Mouse (Mus musculus): ENCODE measurements around the gene Cab39l. TPM values are rescaled to one million over a fixed set of nuclear protein-coding genes. Genes with fewer than 3 reads are reported as not detected.
"Not testable (repeated sequence)": the region's sequence is repeated elsewhere in the genome, so short reads cannot be mapped to it uniquely, and the experiment has no call there.

Cab39l gene
- polyA plus RNA-seq, 1 experiment from 2014 or later = 25.2 TPM

DNA sequence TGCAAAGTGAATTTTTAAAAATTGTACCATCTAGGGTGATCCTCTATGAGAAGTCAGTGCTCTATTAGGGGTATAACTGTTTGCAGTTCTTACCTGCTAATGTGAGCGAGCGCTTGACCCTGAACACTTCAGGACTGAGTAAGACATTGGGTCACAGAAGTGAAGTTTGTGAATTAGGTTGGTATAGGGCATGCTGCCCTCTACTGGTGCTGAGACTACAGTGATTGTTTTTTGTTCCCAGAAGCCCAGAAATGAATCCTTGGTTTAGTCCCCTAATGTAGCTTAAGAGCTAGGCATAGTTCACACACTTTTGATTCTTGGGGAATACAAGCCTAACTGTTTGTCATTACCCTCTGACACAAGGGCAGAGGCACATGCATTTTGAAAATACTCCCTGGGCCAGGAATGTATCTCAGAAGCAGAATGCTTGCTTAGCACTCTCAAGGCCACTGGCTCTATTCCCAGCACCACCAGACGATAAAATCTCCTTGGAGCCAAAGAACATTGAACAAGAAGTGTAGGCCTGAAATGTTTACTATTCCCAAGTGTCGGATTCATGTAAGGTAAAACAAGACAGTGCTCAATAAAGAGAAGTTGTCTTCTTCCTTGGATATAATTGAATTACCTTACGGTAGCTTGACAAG, 163.4 kb downstream of the Cab39l start:
- Histone ChIP-seq H3K36me3 (ENCODE audit: control insufficient read depth, insufficient read depth, low read length) (no peaks in the 10 kb centered on the region), H3K9me3 (ENCODE audit: control insufficient read depth, low read length) (no peaks in the 10 kb centered on the region), H3K27ac (replicated peaks in 1 of 2; ENCODE audit: control insufficient read depth in 1 of 2, insufficient read depth in 1 of 2, low read depth in 2 of 2, low read length in 2 of 2) (no peak overlapping the region), H3K4me2 (ENCODE audit: low read length) (no peak overlapping the region), H3K4me3 (ENCODE audit: control insufficient read depth in 1 of 2, insufficient read depth in 1 of 2, low read depth in 1 of 2, low read length in 2 of 2) (no peak overlapping the region), H3K9ac (ENCODE audit: low read length) (no peak overlapping the region), H3K4me1 (ENCODE audit: control insufficient read depth in 2 of 2, insufficient read depth in 2 of 2, low read length in 2 of 2) (no peaks in the 10 kb centered on the region; a peak in 1 of 4 replicates), H3K27me3 (ENCODE audit: control insufficient read depth, insufficient read depth, low read length) (peaks cover 6% of the 10 kb centered on the region; the same call in 1 of the 2 replicates)
- WGBS = 65% methylated on average over 5 of the region's 5 CpGs
- no peak for ATAC-seq (ENCODE audit: insufficient number of reproducible peaks, insufficient read depth, low FRiP score, low read depth)

DNA sequence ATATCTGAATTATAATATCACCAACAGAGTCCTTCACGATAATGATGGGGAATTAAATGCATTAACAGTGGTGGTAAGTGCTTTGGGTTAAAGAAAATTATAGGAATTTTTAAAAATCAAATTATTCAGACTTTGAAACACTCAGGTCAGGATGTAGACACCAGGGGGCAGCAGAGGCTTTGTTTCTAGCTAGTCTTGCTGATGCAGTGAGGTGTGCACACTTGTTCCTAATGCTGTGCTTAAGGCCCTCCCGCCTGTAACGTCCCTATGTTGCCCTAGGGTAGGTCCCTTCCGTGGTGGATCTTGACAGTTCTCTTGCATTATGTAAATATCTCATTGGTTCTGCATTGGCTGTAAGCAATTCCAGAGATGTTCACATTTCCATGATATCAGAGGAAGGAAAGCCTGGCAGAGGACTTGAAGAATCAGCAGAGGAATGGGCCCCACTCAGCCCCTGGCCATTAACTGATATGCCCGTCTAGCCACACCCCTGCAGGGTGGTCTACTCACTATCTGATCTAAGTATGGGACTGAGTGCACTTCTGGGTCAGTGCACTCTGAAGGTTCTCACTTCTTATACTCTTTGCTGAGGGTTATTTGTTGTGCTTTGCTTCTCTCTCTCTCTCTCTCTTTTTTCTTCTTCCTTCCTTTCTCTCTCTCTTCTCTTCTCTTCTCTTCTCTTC, 165.0 kb downstream of the Cab39l start:
- H3K27ac ChIP-seq (replicated peaks in 1 of 2; ENCODE audit: control insufficient read depth in 1 of 2, insufficient read depth in 1 of 2, low read depth in 2 of 2, low read length in 2 of 2) = no peak overlapping the region
- ATAC-seq (ENCODE audit: insufficient number of reproducible peaks, insufficient read depth, low FRiP score, low read depth) = no peak
- no peak overlapping the region for H3K9ac ChIP-seq (ENCODE audit: low read length)
- no peak overlapping the region for H3K4me2 ChIP-seq (ENCODE audit: low read length)
- H3K27me3 ChIP-seq (ENCODE audit: control insufficient read depth, insufficient read depth, low read length) = peaks cover 6% of the 10 kb centered on the region; the same call in 1 of the 2 replicates
- H3K9me3 ChIP-seq (ENCODE audit: control insufficient read depth, low read length) = no peaks in the 10 kb centered on the region
- WGBS = 15% methylated on average over 5 of the region's 5 CpGs
- no peaks in the 10 kb centered on the region; a peak in 1 of 4 replicates for H3K4me1 ChIP-seq (ENCODE audit: control insufficient read depth in 2 of 2, insufficient read depth in 2 of 2, low read length in 2 of 2)
- no peaks in the 10 kb centered on the region for H3K36me3 ChIP-seq (ENCODE audit: control insufficient read depth, insufficient read depth, low read length)
- H3K4me3 ChIP-seq (ENCODE audit: control insufficient read depth in 1 of 2, insufficient read depth in 1 of 2, low read depth in 1 of 2, low read length in 2 of 2) = no peak overlapping the region

DNA sequence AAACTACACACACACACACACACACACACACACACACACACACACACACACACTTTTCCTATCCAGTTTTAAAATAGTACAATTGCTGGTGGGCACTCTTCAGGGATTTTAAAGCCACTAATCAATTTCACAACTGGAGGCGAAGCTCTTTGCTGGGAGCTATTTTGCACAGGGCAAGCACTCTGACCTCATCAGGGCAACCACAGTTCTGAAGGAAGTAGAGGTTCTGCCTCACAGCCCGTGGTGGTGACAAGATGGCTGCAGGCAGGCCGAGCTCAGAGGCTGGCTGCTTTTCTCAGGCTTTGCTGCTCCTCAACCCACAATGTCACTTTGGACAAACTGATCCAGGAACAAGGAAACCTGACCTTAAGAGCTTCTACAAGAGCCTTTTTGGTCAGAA, 166.2 kb downstream of the Cab39l start:
- Histone ChIP-seq H3K27ac (replicated peaks in 1 of 2; ENCODE audit: control insufficient read depth in 1 of 2, insufficient read depth in 1 of 2, low read depth in 2 of 2, low read length in 2 of 2) (no peak overlapping the region), H3K4me1 (ENCODE audit: control insufficient read depth in 2 of 2, insufficient read depth in 2 of 2, low read length in 2 of 2) (no peaks in the 10 kb centered on the region; a peak in 1 of 4 replicates), H3K36me3 (ENCODE audit: control insufficient read depth, insufficient read depth, low read length) (no peaks in the 10 kb centered on the region), H3K4me2 (ENCODE audit: low read length) (no peak overlapping the region), H3K9ac (ENCODE audit: low read length) (no peak overlapping the region), H3K9me3 (ENCODE audit: control insufficient read depth, low read length) (no peaks in the 10 kb centered on the region), H3K27me3 (ENCODE audit: control insufficient read depth, insufficient read depth, low read length) (peaks cover 6% of the 10 kb centered on the region; the same call in 1 of the 2 replicates), H3K4me3 (ENCODE audit: control insufficient read depth in 1 of 2, insufficient read depth in 1 of 2, low read depth in 1 of 2, low read length in 2 of 2) (no peak overlapping the region)
- ATAC-seq (ENCODE audit: insufficient number of reproducible peaks, insufficient read depth, low FRiP score, low read depth) = no peak
- 39% methylated on average over 3 of the region's 3 CpGs for WGBS

DNA sequence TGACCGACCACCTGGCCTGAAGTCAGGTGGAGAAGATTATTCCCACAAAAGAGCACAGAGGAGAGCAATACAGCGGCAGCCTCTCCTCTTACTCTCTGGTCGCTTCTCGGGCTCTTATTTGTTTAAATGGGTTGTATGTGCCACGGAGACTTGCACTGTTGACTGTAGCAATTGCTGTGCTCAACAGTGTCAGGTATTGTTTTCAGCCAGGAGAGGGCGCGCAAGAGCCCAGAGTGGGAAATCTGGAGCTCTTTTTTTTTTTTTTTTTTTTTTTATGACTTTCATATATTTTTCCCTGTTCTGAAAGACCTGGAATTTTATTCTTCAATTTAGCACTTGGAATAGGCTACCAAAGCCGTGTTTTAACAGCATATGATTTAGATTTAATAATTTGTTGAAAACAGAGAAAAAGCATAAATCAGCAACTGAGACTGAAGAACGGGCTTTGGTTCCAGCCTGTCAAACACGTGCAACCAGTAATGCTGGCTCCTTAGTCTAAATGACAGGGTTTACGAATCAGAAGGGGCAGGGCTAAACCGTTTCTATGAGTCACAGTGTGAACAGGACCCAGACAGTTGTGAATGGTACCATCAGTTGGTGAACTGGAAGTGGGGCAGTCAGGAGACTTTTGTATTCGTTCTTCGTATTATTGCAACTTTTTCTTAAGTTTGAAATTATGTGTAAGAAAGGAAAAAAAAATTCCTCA, 172.3 kb downstream of the Cab39l start:
- ATAC-seq (ENCODE audit: insufficient number of reproducible peaks, insufficient read depth, low FRiP score, low read depth) = no peak
- no peak overlapping the region for H3K27ac ChIP-seq (replicated peaks in 1 of 2; ENCODE audit: control insufficient read depth in 1 of 2, insufficient read depth in 1 of 2, low read depth in 2 of 2, low read length in 2 of 2)

DNA sequence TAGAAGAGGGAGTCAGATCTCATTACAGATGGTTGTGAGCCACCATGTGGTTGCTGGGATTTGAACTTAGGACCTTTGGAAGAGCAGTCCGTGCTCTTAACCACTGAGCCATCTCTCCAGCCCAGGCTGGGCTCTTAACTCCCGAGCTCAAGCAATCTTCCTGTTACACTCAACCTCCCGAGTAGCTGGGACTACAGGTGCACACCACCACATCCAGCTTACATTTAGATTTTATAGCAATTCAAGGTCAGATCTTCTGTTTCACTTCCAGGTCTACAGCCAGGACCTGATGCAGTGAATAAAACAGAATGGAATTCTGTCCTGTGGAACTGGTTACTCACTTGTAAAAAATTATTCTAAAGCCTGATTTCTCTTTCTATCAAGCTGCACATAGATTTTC, 173.4 kb downstream of the Cab39l start:
- not testable (repeated sequence) for H3K9me3 ChIP-seq (ENCODE audit: control insufficient read depth, low read length); H3K4me3 ChIP-seq (ENCODE audit: control insufficient read depth in 1 of 2, insufficient read depth in 1 of 2, low read depth in 1 of 2, low read length in 2 of 2); H3K9ac ChIP-seq (ENCODE audit: low read length); H3K4me2 ChIP-seq (ENCODE audit: low read length); ATAC-seq (ENCODE audit: insufficient number of reproducible peaks, insufficient read depth, low FRiP score, low read depth); H3K36me3 ChIP-seq (ENCODE audit: control insufficient read depth, insufficient read depth, low read length); H3K4me1 ChIP-seq (ENCODE audit: control insufficient read depth in 2 of 2, insufficient read depth in 2 of 2, low read length in 2 of 2); H3K27me3 ChIP-seq (ENCODE audit: control insufficient read depth, insufficient read depth, low read length); H3K27ac ChIP-seq (replicated peaks in 1 of 2; ENCODE audit: control insufficient read depth in 1 of 2, insufficient read depth in 1 of 2, low read depth in 2 of 2, low read length in 2 of 2)
- 75% methylated on average over 3 of the region's 3 CpGs for WGBS

More for the DNA sequence above, 172.3 kb downstream of the Cab39l start:
- WGBS = 55% methylated on average over 14 of the region's 14 CpGs
- H3K4me1 ChIP-seq (ENCODE audit: control insufficient read depth in 2 of 2, insufficient read depth in 2 of 2, low read length in 2 of 2) = no peaks in the 10 kb centered on the region
- no peak overlapping the region for H3K4me2 ChIP-seq (ENCODE audit: low read length)
- no peaks in the 10 kb centered on the region for H3K36me3 ChIP-seq (ENCODE audit: control insufficient read depth, insufficient read depth, low read length)
- no peaks in the 10 kb centered on the region for H3K9me3 ChIP-seq (ENCODE audit: control insufficient read depth, low read length)
- no peaks in the 10 kb centered on the region for H3K27me3 ChIP-seq (ENCODE audit: control insufficient read depth, insufficient read depth, low read length)
- H3K9ac ChIP-seq (ENCODE audit: low read length) = no peak overlapping the region
- no peak overlapping the region for H3K4me3 ChIP-seq (ENCODE audit: control insufficient read depth in 1 of 2, insufficient read depth in 1 of 2, low read depth in 1 of 2, low read length in 2 of 2)

DNA sequence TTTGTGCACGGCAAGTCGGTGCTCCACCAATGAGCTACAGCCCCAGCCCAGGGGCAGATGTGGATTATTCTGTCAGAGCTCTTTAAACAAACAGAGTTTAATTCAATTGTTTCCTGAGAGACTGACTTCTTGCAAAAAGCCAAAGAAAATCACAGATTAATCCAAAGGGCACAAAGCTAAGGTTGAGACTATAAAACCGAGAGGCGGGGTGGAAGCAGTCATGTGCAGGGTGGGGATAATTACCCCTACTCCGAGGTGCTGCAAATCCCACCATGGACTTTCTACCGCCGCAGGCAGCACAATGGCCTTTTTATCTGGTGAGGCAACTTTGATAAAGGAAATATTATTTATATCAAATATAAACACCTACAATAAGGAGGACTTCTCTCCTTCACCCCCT, 176.0 kb downstream of the Cab39l start:
- no peak overlapping the region for H3K27ac ChIP-seq (replicated peaks in 1 of 2; ENCODE audit: control insufficient read depth in 1 of 2, insufficient read depth in 1 of 2, low read depth in 2 of 2, low read length in 2 of 2)
- 81% methylated on average over 7 of the region's 7 CpGs for WGBS
- no peaks in the 10 kb centered on the region for H3K27me3 ChIP-seq (ENCODE audit: control insufficient read depth, insufficient read depth, low read length)
- H3K36me3 ChIP-seq (ENCODE audit: control insufficient read depth, insufficient read depth, low read length) = no peaks in the 10 kb centered on the region
- H3K4me3 ChIP-seq (ENCODE audit: control insufficient read depth in 1 of 2, insufficient read depth in 1 of 2, low read depth in 1 of 2, low read length in 2 of 2) = no peak overlapping the region
- H3K9me3 ChIP-seq (ENCODE audit: control insufficient read depth, low read length) = no peaks in the 10 kb centered on the region
- no peaks in the 10 kb centered on the region for H3K4me1 ChIP-seq (ENCODE audit: control insufficient read depth in 2 of 2, insufficient read depth in 2 of 2, low read length in 2 of 2)
- H3K9ac ChIP-seq (ENCODE audit: low read length) = no peak overlapping the region
- no peak for ATAC-seq (ENCODE audit: insufficient number of reproducible peaks, insufficient read depth, low FRiP score, low read depth)
- no peak overlapping the region for H3K4me2 ChIP-seq (ENCODE audit: low read length)

DNA sequence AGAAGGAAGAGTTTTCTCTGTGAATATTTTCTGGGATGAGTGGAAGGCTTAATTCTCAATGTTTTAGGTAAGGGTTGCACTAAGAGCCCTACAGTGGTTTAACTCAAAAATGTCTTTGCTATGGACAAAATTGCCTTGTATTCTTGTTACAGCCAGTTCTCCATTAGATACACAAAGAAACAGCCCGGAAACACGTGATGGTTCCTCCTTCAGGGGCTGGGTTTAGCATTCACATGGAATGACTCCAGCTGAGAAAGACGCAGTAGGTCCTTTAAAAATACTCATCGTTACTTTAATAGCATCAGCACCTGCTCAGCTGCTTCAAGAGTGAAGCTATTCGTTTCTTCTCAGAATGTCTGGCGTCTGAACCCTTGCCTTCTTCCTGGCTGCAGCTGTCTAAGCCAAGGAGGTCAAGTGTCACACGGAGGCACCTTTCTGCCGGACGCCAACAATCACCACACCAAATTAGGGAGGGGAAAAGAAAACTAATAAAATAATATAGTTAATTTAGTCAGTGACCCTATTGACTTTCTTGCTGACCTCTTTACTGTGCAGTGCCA, 183.6 kb downstream of the Cab39l start:
- Histone ChIP-seq H3K9ac (ENCODE audit: low read length) (peak overlapping the region; percentile 78; the same call in 1 of the 2 replicates), H3K4me2 (ENCODE audit: low read length) (peak overlapping the region; percentile 95), H3K36me3 (ENCODE audit: control insufficient read depth, insufficient read depth, low read length) (no peaks in the 10 kb centered on the region), H3K4me3 (ENCODE audit: control insufficient read depth in 1 of 2, insufficient read depth in 1 of 2, low read depth in 1 of 2, low read length in 2 of 2) (no peak overlapping the region), H3K4me1 (ENCODE audit: control insufficient read depth in 2 of 2, insufficient read depth in 2 of 2, low read length in 2 of 2) (peaks cover 0 to 11% of the 10 kb centered on the region in 2 experiments; a peak in 2 of 4 replicates), H3K27ac (replicated peaks in 1 of 2; ENCODE audit: control insufficient read depth in 1 of 2, insufficient read depth in 1 of 2, low read depth in 2 of 2, low read length in 2 of 2) (no peak overlapping the region), H3K9me3 (ENCODE audit: control insufficient read depth, low read length) (no peaks in the 10 kb centered on the region), H3K27me3 (ENCODE audit: control insufficient read depth, insufficient read depth, low read length) (no peaks in the 10 kb centered on the region)
- 51% methylated on average over 9 of the region's 9 CpGs for WGBS
- no peak for ATAC-seq (ENCODE audit: insufficient number of reproducible peaks, insufficient read depth, low FRiP score, low read depth)

All from heart, embryonic 14.5 days (tissue).